Mouse (Mus musculus) gastrocnemius, postnatal 14 days (tissue): Measurements from ENCODE around the gene Zmiz1. TPM values are rescaled to one million over a fixed set of nuclear protein-coding genes. Genes with fewer than 3 reads are reported as not detected.

Experiments used
- DNase-seq: peaks from one replicate; pipeline ENCODE4 v3.0.0; 2021; ENCODE audit warnings: mixed read lengths
- intact Hi-C: fragments of 180-260 bp; cut with DNase I; formaldehyde crosslinking; loops from one replicate; pipeline ENCODE4 v1.15.1; 2025; ENCODE audit warnings: low total_unique reads
- total RNA-seq, 2 experiments: library from RNA; stranded (reverse); gene quantifications; 2 replicates each; pipeline ENCODE4 v1.2.3; 2021

Zmiz1 gene
- total RNA-seq, 2 experiments from 2014 or later = 30.3 to 36.0 TPM

DNA sequence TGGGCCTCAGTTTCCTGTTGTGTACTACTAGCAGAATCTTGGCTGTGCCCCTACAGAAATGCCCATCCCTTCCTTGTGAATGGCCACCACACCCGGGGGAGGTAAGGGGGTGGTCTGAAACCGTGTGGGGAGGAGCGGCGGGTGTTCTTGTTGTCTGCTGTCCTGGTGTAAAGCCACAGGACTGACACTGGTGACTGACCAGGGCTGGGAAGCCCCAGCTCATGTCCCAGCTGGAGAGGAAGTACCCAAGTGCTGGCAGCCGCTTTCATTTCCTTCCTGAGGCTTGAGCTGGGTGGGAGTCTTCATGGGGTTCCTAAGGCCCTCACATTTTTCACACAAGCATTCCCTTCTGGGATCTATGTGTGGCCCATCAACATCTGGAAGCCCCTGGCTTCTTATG, 155.7 kb downstream of the Zmiz1 start:
- DNase-seq = no peak
- intact Hi-C loops = no loop called here

DNA sequence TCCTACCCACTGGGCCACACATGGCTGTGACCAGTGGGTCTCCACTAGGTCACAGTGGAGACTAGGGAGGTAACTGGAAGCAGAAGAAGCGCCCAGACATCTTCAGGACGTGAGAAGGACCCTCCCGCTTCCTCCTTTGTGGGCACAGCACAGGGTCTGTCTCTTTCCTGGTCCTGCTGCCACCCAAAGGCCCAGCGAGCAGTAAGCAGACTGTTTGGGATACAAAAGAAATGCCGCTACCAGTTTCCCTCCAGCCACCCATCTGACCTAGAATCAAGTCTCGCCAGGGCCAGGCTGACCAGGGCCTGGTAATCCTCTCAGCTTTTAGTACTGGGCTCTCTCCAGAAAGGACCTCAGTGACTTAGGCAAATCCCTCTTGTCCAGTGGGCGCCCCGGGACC, 156.6 kb downstream of the Zmiz1 start:
- intact Hi-C loops = no loop called here
- DNase-seq = no peak

DNA sequence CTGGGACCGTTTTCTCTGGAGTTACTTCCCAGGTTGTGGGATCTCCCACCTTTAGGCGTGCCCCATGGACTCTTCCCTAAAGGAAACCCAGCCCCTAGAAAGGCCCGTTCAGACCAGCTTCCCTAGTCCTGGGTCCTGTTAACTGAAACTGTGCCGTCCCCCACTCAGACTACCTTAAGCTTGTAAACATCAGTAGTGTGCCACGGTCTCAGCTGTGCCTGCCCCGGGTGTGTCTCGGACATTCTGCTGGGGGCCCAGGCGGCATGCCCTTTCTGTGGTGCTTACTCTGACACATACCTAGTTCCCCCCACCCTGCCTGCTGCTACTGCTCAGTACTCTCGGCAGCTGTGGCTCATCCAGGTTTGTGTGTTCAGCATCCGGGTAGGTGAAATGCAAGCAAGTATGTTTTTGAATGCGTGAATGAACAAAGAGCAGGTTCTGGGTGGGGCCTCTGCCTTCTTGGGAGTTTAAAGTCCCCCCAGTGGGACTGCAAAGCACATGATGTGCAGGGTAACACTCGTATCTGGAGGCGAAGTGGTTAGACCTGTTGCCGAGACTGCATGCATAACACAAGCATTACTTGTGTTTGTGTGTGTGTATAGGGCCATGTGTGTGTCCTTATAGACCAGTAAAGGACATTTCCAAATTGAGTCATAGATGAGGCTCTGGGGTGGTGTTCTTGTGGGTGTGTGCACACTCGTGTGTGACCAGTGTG, 157.2 kb downstream of the Zmiz1 start:
- intact Hi-C loops = no loop called here
- DNase-seq = no peak

DNA sequence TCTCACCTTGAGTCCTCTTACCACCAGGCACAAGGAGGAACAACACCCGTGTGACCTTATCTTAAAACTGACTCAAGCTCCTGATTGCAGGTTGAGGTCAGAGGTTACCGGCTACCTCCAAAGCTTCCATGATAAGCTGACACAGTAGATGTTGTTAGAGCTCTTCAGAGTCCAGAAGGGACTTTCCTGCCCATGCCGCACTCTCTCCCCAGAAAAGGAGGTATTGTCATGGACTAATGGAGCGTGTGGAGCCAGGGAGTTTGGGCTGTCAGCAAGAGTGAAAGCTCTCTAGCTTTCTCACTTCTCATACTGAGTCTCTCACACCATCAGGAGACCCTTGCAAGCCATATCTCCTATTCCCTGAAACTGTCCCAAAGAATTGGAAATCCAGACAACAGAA, 158.3 kb downstream of the Zmiz1 start:
- intact Hi-C loops = no loop called here
- DNase-seq = no peak

DNA sequence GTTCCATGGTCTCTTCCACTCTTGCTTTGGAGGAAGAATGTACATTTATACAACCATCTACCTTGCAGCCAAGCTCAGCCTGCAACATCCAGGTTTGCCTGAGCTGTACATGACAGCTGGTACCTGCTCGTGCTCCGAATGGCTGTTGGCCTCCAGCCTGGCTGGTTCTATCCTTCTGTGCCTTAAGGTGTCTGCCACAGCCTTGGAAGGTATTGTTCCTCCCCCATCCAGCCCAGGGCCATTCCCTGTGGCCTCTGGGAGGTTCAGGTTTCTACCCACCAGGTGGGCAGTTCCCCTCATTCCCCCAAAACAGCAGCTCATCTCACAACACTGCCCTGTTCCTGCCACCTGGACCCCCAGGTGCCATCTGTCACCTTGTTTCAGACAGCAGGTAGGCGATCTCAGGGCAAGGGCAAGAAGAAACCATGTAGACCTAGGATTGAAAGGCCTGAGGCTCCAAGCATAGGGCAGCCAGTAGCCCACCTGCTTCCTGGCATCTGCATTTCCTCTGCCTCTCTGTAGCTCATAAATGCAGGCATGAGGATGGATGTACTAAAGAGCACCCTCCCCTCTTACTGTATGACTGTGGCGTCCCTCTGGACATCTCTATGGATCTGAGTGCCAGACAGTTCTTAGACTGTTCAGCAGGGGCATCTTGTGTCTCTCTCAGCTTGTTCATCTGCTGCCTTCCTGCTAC, 160.2 kb downstream of the Zmiz1 start:
- intact Hi-C loops = no loop called here
- DNase-seq = no peak

DNA sequence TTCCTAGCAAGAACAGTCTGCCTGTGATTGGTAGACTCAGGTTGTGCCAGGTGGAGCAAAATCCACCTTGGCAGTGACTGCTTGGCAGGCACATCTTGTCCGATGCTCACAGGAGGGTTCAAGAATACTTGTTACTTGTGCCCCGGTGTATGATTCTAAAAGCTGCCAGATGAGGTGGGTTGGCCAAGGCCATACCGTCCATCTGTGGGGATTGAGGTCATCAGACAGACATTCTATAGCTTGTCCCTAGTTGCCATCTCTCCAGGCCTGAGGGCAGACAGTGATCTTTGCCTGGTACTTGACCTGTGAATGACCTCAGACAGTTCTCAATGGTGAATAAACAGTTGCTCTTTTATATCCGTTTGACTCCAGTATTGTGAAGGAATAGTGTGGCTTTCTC, 161.8 kb downstream of the Zmiz1 start:
- no peak for DNase-seq
- intact Hi-C loops = no loop called here

DNA sequence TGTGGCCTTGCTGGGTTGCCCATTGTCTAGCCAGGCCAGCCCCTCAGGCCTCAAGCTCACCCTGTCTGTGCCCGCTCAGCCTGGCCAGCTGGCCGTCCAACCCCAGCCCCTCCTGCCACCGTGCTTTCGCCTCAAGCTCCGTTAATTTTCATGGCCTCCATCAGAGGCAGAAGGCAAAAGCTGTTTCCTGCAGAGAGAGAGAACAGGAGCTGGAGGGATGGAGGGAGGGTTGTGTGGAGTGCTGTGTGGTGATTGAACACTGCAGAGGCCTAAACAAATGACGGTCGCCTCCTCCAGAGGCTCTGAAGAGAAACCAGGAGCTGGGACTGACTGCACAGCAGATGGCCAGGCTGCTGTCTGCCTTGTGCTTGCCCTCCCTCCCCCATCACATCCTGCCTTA, 164.7 kb downstream of the Zmiz1 start:
- intact Hi-C loops = no loop called here
- DNase-seq = no peak

DNA sequence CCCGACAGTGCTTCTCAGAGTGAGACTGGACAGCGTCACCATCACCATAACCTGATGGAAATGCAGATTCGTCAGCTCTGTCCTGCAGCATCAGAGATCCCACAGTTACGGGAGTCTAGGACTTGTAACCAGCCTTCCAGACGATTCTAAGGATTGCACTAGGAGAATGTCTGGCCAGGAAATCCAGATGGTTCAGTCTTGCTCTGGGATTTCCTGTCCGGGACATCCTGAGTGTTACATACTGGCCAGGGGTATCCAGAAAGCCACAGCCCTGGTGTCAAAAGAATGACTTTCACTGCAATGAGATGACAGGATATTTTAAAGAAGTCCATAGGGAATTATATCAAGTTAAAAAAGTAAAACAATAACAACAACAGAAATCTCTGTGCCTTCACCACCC, 165.7 kb downstream of the Zmiz1 start:
- intact Hi-C loops = no loop called here
- no peak for DNase-seq

DNA sequence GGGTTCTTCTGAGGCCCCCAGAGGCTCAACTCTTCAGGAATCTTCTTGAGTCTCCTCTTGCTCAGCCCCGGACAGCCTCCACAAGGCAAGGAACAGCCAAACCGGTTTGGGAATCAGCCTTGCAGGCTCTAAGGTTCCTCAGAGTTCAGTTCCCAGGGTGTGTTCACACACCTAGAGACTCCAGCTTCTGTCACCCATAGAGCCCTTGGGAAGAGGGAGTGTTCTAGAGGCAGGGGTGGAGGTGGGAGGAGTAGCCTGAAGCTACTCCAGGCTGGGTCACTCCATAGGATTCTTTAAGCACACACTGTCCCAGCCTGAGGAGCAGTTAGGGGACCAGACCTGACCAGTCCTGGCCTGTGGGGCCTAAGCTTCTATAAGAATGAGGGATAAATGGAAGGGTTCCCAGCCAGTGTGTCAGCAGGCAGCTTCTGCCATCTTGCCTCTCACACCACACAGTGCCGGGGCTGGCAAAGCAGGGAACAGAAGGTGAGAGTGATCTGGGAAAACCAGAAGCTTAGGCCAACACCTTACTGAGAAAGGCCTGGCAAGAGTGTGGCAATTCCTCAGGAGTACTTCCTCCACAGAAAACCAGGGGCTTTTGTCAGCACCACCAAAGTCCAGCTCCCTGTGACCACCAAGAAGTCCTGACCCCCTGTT, 168.7 kb downstream of the Zmiz1 start:
- intact Hi-C loops = no loop called here
- DNase-seq = no peak

DNA sequence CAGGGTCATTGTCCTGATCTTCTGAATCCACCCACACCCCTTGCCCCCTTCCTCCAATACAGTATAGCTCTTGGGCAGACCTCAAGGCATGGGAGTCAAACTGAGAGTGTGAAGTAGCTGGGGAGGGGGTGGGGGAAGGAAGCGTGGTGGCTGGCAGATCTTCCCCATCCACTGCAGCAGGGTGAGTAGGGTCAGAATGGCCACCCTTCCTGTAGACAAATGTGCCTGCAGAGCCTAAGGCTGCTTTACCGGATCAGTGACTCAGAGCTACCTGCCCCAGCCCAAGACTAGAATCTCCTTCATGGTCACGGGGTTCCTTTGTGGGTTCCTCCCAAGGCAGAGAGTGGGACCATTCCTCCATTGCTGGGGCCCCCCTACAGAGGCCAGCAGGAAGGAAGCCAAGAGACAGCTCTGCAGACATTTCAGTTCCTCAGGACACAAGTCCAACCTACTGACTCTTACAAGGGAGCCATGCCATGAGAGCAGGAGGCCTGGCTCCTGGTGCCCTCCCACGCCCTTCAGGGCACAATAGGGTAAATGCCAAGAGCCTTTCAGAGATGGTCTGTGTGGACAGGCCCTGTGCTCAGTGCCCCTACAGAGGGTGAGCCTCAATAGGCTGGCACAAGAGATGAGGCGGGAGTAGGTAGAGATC, 169.6 kb downstream of the Zmiz1 start:
- intact Hi-C loops = no loop called here
- no peak for DNase-seq

DNA sequence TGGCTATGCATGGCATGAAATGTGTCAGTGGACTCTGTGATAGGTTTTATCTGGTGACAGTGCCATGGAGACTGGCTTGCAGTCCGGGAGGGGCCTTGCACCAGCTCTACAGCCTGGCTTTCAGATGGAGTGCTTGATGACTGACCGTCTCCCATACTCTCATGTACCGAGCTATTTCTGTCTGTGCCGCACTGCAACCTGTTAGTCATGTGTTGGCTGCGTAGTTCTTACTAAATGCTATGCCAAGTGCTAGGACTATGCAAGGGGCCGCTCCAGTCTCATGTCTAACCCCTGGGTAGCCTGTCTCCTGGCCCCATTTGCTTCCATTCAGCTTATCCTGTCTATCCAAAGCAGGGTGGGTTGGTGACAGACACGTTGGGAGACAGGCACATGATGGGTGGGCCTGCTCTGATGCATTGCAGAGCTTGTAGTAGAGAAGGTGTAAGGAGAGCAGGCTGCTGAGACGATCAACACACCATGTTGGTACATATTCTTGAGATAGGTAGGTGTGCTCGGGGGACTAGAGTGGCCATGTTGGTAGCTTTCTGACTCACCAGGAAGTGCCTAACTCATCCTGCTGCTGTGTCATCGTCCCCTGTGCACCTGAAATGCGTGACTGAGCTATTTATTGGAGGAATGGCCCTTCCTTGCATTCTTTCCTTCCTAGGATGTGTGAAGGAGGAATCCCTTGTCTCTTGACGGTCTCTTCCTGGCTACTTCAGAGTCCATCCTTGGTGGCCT, 171.1 kb downstream of the Zmiz1 start:
- DNase-seq = no peak
- intact Hi-C loops = no loop called here

DNA sequence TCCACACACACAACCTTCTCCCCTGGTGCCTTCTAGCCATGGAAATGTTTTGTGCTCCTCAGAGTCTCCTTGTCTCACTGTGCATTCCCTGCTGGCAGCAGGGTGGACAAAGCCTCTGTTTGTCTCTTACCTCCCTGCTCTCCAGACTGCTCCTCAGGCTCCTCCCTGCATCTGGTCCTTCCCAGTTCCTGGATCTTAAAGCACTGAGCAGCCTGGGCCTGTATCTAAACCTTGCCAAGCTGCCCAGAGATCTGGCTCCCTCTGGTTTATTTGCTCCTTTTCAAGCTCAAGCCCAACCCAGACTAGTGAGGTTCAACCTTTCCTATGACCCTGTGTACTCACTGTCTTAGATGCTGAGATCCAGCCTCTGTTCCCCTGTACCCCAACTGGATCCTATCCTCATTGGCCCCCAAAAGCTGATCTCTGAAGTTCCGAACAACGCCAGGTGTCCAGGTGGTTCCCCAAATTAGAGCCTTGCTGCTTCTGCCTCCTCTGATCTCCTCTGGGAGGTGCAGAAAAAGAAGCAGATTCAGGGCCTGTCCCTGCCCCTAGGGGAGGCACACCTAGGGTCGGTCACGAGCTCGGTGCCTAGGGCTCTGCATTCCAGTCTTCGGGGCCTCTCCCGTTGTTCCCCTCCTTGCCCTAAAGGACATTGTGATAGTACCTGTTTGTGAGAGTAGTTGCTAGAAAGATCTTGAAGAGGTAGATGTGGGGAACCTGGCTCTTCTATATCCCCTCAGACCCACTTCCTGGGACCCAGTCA, 171.8 kb downstream of the Zmiz1 start:
- DNase-seq = no peak
- intact Hi-C loops = no loop called here

DNA sequence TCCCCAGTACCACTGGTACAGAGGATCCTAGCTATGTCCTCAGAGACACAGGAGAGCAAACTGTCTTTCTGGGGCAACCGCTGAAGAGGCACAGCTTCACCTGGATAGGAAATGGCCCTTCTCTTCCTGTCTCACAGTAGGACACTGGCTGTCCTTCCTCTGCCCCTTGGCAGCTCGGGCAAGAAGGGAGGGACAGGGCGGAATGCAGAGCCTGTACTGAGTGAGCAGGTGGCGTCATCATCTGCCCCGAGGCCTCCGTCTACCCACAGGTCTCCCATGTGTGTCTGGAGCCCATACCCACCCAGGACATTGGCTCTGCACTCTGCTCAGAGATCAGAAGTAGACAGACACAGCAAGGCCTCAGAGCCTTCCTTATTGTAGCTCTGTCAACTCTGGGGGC, 172.5 kb downstream of the Zmiz1 start:
- intact Hi-C loops = no loop called here

DNA sequence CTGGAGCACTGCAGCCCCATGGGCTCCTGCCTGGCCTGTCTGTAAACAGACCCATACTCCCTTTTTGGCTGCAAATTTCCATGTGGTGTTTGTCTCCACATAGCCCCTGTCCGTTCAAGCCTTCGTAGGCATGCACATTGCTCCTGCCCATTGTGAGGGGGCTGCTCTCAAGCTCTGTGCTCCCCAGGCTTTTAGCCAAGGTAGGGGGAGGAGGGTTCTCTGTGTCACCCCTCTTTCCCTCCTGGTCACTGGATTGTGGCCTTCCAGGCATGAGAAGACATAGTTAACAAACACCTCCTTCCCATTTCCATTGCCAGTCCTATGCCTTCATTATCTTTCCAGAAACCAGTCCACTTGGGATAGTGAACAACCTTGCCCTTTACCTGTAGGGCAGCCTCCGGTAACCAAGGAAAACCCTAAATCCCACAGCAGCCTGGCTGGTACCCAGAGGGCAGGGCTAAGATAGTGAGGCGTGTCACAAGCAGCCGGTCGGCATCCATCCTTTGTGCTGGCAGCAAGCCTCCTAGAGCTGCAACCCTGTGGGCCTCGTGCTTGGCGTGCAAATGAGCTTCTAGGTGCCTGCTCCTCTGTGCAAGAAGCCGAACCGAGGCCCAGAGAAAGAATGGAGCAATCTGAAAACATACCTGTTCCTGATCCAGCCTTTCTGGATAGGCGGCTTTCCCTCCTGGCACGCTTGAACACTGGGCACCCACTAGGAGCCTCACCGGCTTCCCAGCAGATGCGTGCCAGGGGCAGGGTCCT, 174.7 kb downstream of the Zmiz1 start:
- intact Hi-C loops = no loop called here

More for the DNA sequence above, 172.5 kb downstream of the Zmiz1 start:
- no peak for DNase-seq

DNA sequence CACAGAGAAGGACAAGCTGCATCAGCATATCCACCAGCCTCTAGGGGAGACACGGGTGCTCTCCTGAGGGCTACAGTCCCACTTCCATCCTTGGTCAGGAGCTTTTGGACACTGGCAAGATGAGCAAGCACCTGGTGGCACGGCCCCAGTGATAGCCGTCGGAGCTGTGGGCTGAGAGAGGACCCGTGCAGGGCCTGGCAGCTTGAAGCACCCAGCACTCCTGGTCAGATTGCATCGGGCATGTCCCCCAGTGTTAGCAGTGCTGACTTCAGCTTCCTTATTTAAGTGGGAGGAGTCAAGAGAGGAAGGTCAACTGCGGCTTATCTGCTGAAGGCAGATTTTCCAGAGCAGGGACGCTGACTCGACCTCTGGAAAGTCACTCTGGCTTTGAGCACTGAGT, 175.3 kb downstream of the Zmiz1 start:
- no peak for DNase-seq
- intact Hi-C loops = no loop called here

More for the DNA sequence above, 174.7 kb downstream of the Zmiz1 start:
- no peak for DNase-seq

DNA sequence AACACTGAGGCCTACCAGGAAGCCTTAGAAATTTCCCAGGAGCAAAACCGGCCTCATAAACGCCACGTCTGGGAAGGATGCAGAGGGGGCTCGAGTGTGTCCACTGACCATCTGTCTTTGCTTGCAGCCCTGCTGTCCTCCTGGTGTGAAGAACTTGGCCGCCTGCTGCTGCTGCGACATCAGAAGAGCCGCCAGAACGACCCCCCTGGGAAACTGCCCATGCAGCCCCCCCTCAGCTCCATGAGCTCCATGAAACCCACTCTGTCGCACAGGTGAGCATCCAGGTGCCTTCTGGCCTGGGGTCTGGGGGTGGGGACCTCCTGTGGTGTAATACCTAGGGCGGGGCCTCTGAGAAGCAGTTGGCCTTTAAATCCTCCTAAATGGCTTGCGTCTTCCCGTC, 176.8 kb downstream of the Zmiz1 start:
- intact Hi-C loops = no loop called here
- no peak for DNase-seq

DNA sequence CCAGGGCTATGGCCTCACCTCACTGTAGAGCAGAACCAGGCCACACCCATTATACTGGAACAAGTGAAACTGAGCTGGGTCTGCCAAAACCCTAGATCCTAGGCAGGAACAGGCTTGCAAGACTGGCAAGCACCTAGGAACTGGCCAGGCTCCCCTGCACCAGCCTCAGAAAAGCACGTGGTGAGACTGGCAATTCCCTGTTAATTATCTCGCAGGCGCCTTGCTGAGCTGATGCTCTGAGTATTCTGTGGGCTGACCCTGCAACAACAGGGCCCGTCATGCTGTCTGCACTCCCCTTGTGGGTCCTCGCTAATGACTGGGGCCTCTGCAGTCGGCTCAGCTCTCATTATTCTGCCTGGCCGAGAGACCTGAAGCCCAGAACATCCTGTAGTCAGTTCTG, 177.3 kb downstream of the Zmiz1 start:
- DNase-seq = no peak
- intact Hi-C loops = no loop called here

DNA sequence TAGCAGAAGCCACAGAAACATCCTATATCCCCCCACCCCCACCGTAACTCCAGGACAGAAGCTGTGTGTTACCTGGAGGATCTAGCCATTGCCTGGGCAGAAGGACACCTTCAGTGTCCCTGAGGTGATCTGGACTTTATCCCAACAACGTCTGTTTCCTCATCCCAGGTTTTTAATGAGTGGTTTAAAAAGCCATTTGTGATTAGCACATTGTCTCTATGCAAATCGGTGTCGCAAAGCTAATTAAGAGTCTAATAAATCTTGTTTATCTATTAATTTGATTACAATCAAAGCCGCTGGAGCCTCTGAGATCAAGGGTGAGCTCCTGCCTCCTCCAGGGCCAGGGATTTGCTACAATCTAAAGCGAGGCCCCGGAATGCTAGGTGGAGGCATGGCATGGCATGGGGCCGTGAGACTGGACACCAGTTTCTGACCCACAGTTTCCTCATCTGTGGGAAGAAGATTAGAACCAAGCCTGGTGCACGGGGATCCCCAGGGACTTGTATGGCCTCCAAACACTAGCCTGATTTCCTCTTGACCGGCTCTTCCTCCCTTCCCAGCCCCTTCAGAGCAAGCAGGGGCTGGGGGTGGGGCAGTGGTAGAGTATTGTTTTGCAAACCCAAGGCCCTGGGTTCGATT, 180.3 kb downstream of the Zmiz1 start:
- intact Hi-C loops = no loop called here
- DNase-seq = no peak
